Comparison of ENCODE assay signal across 20 mouse cellular contexts in the genomic region with DNA sequence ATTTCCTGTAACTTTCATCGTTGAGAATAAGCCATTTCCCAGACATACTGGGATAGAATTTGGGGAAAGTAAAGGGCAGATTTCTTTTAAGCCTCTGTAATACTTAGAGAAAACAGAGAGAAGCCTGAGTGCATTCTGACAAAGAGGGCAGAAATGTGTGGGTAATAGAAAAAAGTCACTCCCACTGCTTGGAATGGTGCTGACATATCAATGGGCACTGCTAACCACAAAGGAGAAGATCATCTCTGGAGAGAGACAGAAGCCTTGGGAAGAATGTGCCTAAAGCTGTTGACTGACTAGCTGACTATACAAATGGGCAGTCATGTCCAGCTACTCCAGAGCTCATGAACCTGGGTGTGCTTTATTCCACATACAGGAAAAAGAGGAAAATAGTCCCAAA. TPM values are rescaled to one million over a fixed set of nuclear protein-coding genes. Genes with fewer than 3 reads are reported as not detected.
"Had no signal": no experiment of that assay in that cellular context is flagged by ENCODE, and none has a peak within 500 bp of the region (broad histone marks: within the 10 kb centered on the region; RNA-seq: fewer than 3 reads in every experiment).

No protein-coding gene starts in this region.

- DNase-seq: retina, postnatal 1 day; right cerebral cortex, adult 18-20 months; right cerebral cortex, postnatal 14 days; right cerebral cortex, postnatal 25 days; right cerebral cortex, postnatal 4 days; spleen, adult 18-20 months; thymus, adult 2 months; thymus, postnatal 14 days; thymus, postnatal 25 days; thymus, postnatal 36 days; thymus, postnatal 4 days had no signal

- H3K27me3 ChIP-seq: neural tube, embryonic 12.5 days; neural tube, embryonic 13.5 days; neural tube, embryonic 15.5 days; stomach, embryonic 15.5 days had no signal

RNA-seq across cellular contexts. Expression of gene B430305J03Rik, which starts 10.3 kb away (rescaled TPM):
- polyA plus RNA-seq: neural tube, embryonic 12.5 days; neural tube, embryonic 13.5 days; neural tube, embryonic 14.5 days; neural tube, embryonic 15.5 days; stomach, embryonic 14.5 days; stomach, embryonic 15.5 days; stomach, embryonic 16.5 days; stomach, postnatal 0 days; thymus, postnatal 0 days had no signal
